Mouse (Mus musculus): ENCODE results near the gene Gnb5.

DNA sequence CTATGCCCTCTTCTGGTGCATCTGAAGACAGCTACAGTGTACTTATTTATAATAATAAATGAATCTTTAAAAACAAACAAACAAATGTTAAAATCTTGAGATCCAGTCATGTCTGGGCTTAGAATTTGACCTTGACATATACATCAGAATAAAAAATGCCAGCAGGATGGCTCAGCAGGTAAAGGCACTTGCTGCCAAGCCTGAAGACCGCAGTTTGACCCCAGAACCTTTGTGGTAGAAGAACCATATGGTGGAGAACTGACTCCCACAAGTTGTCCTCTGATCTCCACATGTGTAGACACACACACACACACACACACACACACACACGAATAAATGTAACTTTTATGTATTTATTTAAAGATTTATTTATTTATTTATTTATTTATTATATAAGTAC lies 3.1 kb upstream of the Gnb5 start:
- TF ChIP-seq GATA1 (IDR thresholded peaks at IDR 0.05; ENCODE audit: borderline replicate concordance, low read length) (no peak), FLI1 (IDR thresholded peaks at IDR 0.05; ENCODE audit: low read length) (no peak)

Measured in megakaryocyte, embryonic 14.5 days (primary cell).